Mouse (Mus musculus): Measurements from ENCODE around the gene Sgcg. TPM values are rescaled to one million over a fixed set of nuclear protein-coding genes. Genes with fewer than 3 reads are reported as not detected.

Gene Sgcg
- polyA plus RNA-seq, 1 experiment from 2014 or later = 0.45 TPM

- Histone ChIP-seq H3K9me3 (ENCODE audit: low read depth, low read length) (no peaks in the 10 kb centered on the region), H3K4me2 (no peak overlapping the region), H3K36me3 (ENCODE audit: insufficient read depth) (no peaks in the 10 kb centered on the region; the same call in 1 of the 2 replicates), H3K4me1 (ENCODE audit: insufficient read depth) (no peaks in the 10 kb centered on the region), H3K27ac (ENCODE audit: low read depth) (no peak overlapping the region), H3K27me3 (ENCODE audit: insufficient read depth, low read length) (no peaks in the 10 kb centered on the region), H3K4me3 (ENCODE audit: low read depth, low read length) (no peak overlapping the region), H3K9ac (no peak overlapping the region)
- WGBS = 78% methylated on average over 6 of the region's 6 CpGs
- no peak for TF ChIP-seq CTCF (IDR thresholded peaks at IDR 0.05; ENCODE audit: low read depth)
- DNase-seq (no peak), ATAC-seq (ENCODE audit: insufficient read depth) (no peak)
These were observed 46.5 kb downstream of the Sgcg start for GRCm38 (mm10) chr14:61211754-61212153.

- H3K36me3 ChIP-seq (ENCODE audit: insufficient read depth) = no peaks in the 10 kb centered on the region; the same call in 1 of the 2 replicates
- no peak overlapping the region for H3K4me2 ChIP-seq
- WGBS = 88% methylated on average over 5 of the region's 5 CpGs
- no peaks in the 10 kb centered on the region for H3K9me3 ChIP-seq (ENCODE audit: low read depth, low read length)
- H3K4me3 ChIP-seq (ENCODE audit: low read depth, low read length) = no peak overlapping the region
- no peak for DNase-seq
- ATAC-seq (ENCODE audit: insufficient read depth) = no peak
- H3K27ac ChIP-seq (ENCODE audit: low read depth) = no peak overlapping the region
- no peaks in the 10 kb centered on the region for H3K4me1 ChIP-seq (ENCODE audit: insufficient read depth)
- no peak overlapping the region for H3K9ac ChIP-seq
- TF ChIP-seq CTCF (IDR thresholded peaks at IDR 0.05; ENCODE audit: low read depth) = no peak
- no peaks in the 10 kb centered on the region for H3K27me3 ChIP-seq (ENCODE audit: insufficient read depth, low read length)
These were observed 48.2 kb downstream of the Sgcg start for GRCm38 (mm10) chr14:61210111-61210510.

GRCm38 (mm10) chr14:61194416-61194815 is 63.9 kb downstream of the Sgcg start:
- no peaks in the 10 kb centered on the region for H3K9me3 ChIP-seq (ENCODE audit: low read depth, low read length)
- WGBS = 91% methylated on average over 4 of the region's 4 CpGs
- no peak overlapping the region for H3K4me2 ChIP-seq
- H3K27me3 ChIP-seq (ENCODE audit: insufficient read depth, low read length) = no peaks in the 10 kb centered on the region
- no peak overlapping the region for H3K27ac ChIP-seq (ENCODE audit: low read depth)
- DNase-seq = no peak
- H3K4me3 ChIP-seq (ENCODE audit: low read depth, low read length) = no peak overlapping the region
- TF ChIP-seq CTCF (IDR thresholded peaks at IDR 0.05; ENCODE audit: low read depth) = no peak
- H3K4me1 ChIP-seq (ENCODE audit: insufficient read depth) = no peaks in the 10 kb centered on the region
- peaks cover 25% of the 10 kb centered on the region; the same call in 1 of the 2 replicates for H3K36me3 ChIP-seq (ENCODE audit: insufficient read depth)
- ATAC-seq (ENCODE audit: insufficient read depth) = no peak
- H3K9ac ChIP-seq = no peak overlapping the region

GRCm38 (mm10) chr14:61192326-61192725 is 66.0 kb downstream of the Sgcg start:
- no peak overlapping the region for H3K4me3 ChIP-seq (ENCODE audit: low read depth, low read length)
- H3K36me3 ChIP-seq (ENCODE audit: insufficient read depth) = peaks cover 23% of the 10 kb centered on the region; the same call in 1 of the 2 replicates
- ATAC-seq (ENCODE audit: insufficient read depth) = no peak
- WGBS = 53% methylated on average over 10 of the region's 10 CpGs
- no peaks in the 10 kb centered on the region for H3K27me3 ChIP-seq (ENCODE audit: insufficient read depth, low read length)
- no peaks in the 10 kb centered on the region for H3K9me3 ChIP-seq (ENCODE audit: low read depth, low read length)
- H3K27ac ChIP-seq (ENCODE audit: low read depth) = no peak overlapping the region
- no peaks in the 10 kb centered on the region for H3K4me1 ChIP-seq (ENCODE audit: insufficient read depth)
- H3K9ac ChIP-seq = no peak overlapping the region
- no peak for DNase-seq
- TF ChIP-seq CTCF (IDR thresholded peaks at IDR 0.05; ENCODE audit: low read depth) = no peak
- H3K4me2 ChIP-seq = no peak overlapping the region

GRCm38 (mm10) chr14:61191904-61192303 is 66.4 kb downstream of the Sgcg start:
- Histone ChIP-seq H3K9me3 (ENCODE audit: low read depth, low read length) (no peaks in the 10 kb centered on the region), H3K27me3 (ENCODE audit: insufficient read depth, low read length) (no peaks in the 10 kb centered on the region), H3K9ac (no peak overlapping the region), H3K27ac (ENCODE audit: low read depth) (no peak overlapping the region), H3K36me3 (ENCODE audit: insufficient read depth) (peaks cover 23% of the 10 kb centered on the region; the same call in 1 of the 2 replicates), H3K4me2 (no peak overlapping the region), H3K4me1 (ENCODE audit: insufficient read depth) (no peaks in the 10 kb centered on the region), H3K4me3 (ENCODE audit: low read depth, low read length) (no peak overlapping the region)
- ATAC-seq (ENCODE audit: insufficient read depth) (no peak), DNase-seq (peak; percentile 16)
- 76% methylated on average over 7 of the region's 7 CpGs for WGBS
- TF ChIP-seq CTCF (IDR thresholded peaks at IDR 0.05; ENCODE audit: low read depth) = no peak

- H3K36me3 ChIP-seq (ENCODE audit: insufficient read depth) = no peaks in the 10 kb centered on the region
These were observed 85.1 kb downstream of the Sgcg start for GRCm38 (mm10) chr14:61173229-61173628.

GRCm38 (mm10) chr14:61172548-61173158 is 85.6 kb downstream of the Sgcg start:
- Histone ChIP-seq H3K27me3 (ENCODE audit: insufficient read depth, low read length) (0 out of 2 replicates have a peak, but pooled peaks cover 3% of the 10 kb centered on the region), H3K4me2 (peak overlapping the region; percentile 79), H3K9ac (peak overlapping the region; percentile 70), H3K4me1 (ENCODE audit: insufficient read depth) (peaks cover 3% of the 10 kb centered on the region; the same call in 1 of the 2 replicates), H3K36me3 (ENCODE audit: insufficient read depth) (no peaks in the 10 kb centered on the region), H3K27ac (ENCODE audit: low read depth) (peak overlapping the region; percentile 88), H3K4me3 (ENCODE audit: low read depth, low read length) (peak overlapping the region; percentile 79), H3K9me3 (ENCODE audit: low read depth, low read length) (no peaks in the 10 kb centered on the region)
- TF ChIP-seq CTCF (IDR thresholded peaks at IDR 0.05; ENCODE audit: low read depth) = no peak
- peak; percentile 100 for DNase-seq
- WGBS = under 1% methylated on average over 52 of the region's 52 CpGs
- peak; percentile 99 for ATAC-seq (ENCODE audit: insufficient read depth)

More at GRCm38 (mm10) chr14:61173229-61173628, 85.1 kb downstream of the Sgcg start:
- Histone ChIP-seq H3K4me1 (ENCODE audit: insufficient read depth) (peaks cover 3% of the 10 kb centered on the region; the same call in 1 of the 2 replicates), H3K9me3 (ENCODE audit: low read depth, low read length) (no peaks in the 10 kb centered on the region), H3K9ac (peak overlapping the region; percentile 70), H3K4me3 (ENCODE audit: low read depth, low read length) (peak overlapping the region; percentile 79), H3K27ac (ENCODE audit: low read depth) (peak overlapping the region; percentile 88), H3K4me2 (peak overlapping the region; percentile 79), H3K27me3 (ENCODE audit: insufficient read depth, low read length) (0 out of 2 replicates have a peak, but pooled peaks cover 3% of the 10 kb centered on the region)
- TF ChIP-seq CTCF (IDR thresholded peaks at IDR 0.05; ENCODE audit: low read depth) = peak; percentile 39; the same call in 1 of the 2 replicates
- ATAC-seq (ENCODE audit: insufficient read depth) (peak; percentile 32), DNase-seq (peak; percentile 77)
- WGBS = under 1% methylated on average over 37 of the region's 37 CpGs
